Mouse (Mus musculus) ES-E14 (cell line): ENCODE results near the gene Cped1.

Experiments used
- HCFC1 ChIP-seq: IDR thresholded peaks from 2 replicates; pipeline ENCODE4 v1.6.1; 2012; ENCODE audit warnings: low read length, inconsistent platforms, borderline replicate concordance; ENCODE audit not compliant: insufficient read depth
- ZNF384 ChIP-seq: IDR thresholded peaks from 2 replicates; pipeline ENCODE4 v1.6.1; 2012; ENCODE audit warnings: low read depth, low read length, inconsistent platforms

GRCm38 (mm10) chr6:22036911-22037310 is 51.2 kb downstream of the Cped1 start:
- TF ChIP-seq ZNF384 (no peak), HCFC1 (no peak)
